Mouse (Mus musculus) hindbrain, postnatal 0 days (tissue): Measurements from ENCODE around the gene Rfx5. TPM values are rescaled to one million over a fixed set of nuclear protein-coding genes. Genes with fewer than 3 reads are reported as not detected.
A peak's percentile ranks its signal among the peaks of the same experiment; 100 is the strongest.
"Not testable (repeated sequence)": the region's sequence is repeated elsewhere in the genome, so short reads cannot be mapped to it uniquely, and the experiment has no call there.

Experiments
- ATAC-seq: fragments of 200-750 bp; cut with Nextera tagmentation; 2 replicates; pipeline ENCODE4 v1.8.0; 2017; ENCODE audit warnings: mild to moderate bottlenecking, moderate TSS enrichment, moderate library complexity
- DNase-seq: peaks from one replicate; pipeline ENCODE4 v3.0.0-alpha.2; 2015; ENCODE audit warnings: low spot score
- H3K27ac ChIP-seq: fragments of 300-500 bp; sonication (generic); 2 replicates; pipeline ENCODE4 v1.5.1; 2014; ENCODE audit warnings: mild to moderate bottlenecking
- H3K27me3 ChIP-seq: fragments of 300-500 bp; sonication (generic); 2 replicates; pipeline ENCODE4 v1.6.1; 2014; ENCODE audit warnings: low read length, mixed read lengths; ENCODE audit not compliant: insufficient read depth
- H3K36me3 ChIP-seq: fragments of 300-500 bp; sonication (generic); 2 replicates; pipeline ENCODE4 v1.6.1; 2014; ENCODE audit warnings: low read length, mixed read lengths; ENCODE audit not compliant: insufficient read depth
- H3K4me1 ChIP-seq: fragments of 300-500 bp; sonication (generic); 2 replicates; pipeline ENCODE4 v1.6.1; 2014; ENCODE audit warnings: antibody characterized with exemption, low read length, mixed read lengths; ENCODE audit not compliant: insufficient read depth
- H3K4me2 ChIP-seq: fragments of 300-500 bp; sonication (generic); 2 replicates; pipeline ENCODE4 v1.6.1; 2014; ENCODE audit warnings: low read depth, mild to moderate bottlenecking, low read length, moderate library complexity, mixed read lengths
- H3K4me3 ChIP-seq: fragments of 300-500 bp; sonication (generic); 2 replicates; pipeline ENCODE4 v1.5.1; 2014; ENCODE audit warnings: low read length
- H3K9ac ChIP-seq: fragments of 300-500 bp; sonication (generic); replicated peaks from 2 replicates; pipeline ENCODE4 v1.6.1; 2014; ENCODE audit warnings: mild to moderate bottlenecking, low read length, moderate library complexity, mixed read lengths
- H3K9me3 ChIP-seq: fragments of 300-500 bp; sonication (generic); 2 replicates; pipeline ENCODE4 v1.6.1; 2016; ENCODE audit warnings: low read length, mixed read lengths
- CTCF ChIP-seq: IDR thresholded peaks from 2 replicates; pipeline ENCODE4 v1.5.1; 2016; ENCODE audit warnings: antibody characterized with exemption, control low read depth, low read depth
- WGBS: fragments of 180-500 bp; shearing (Covaris S2); extraction: QIAGEN DNeasy Blood & Tissue Kit; methylation state at CpG from one replicate; pipeline ENCODE4 v1.1.7; 2014; 5-methylcytosine and 5-hydroxymethylcytosine counted together
- polyA plus RNA-seq: library from polyadenylated mRNA; unstranded; fragments of >200 nt; fragmentation: Nextera tagmentation; extraction: Ambion mirVana; gene quantifications from 2 replicates; pipeline ENCODE4 v1.2.1, GENCODE M21; 2015
- total RNA-seq: library from RNA; depleted of rRNA; stranded (reverse); fragments of >200 nt; gene quantifications from 2 replicates; pipeline ENCODE4 v1.2.3, GENCODE M21; 2014; rRNA removed

The Rfx5 gene
- total RNA-seq (13.9 and 18.3 TPM in 2 replicates), polyA plus RNA-seq (5.4 and 5.8 TPM in 2 replicates)

- Histone ChIP-seq H3K9me3 (no peaks in the 10 kb centered on the region), H3K27me3 (no peaks in the 10 kb centered on the region), H3K4me2 (peak within 1 kb of the TSS; percentile 68), H3K36me3 (peaks cover 23% of the 10 kb centered on the region), H3K4me3 (peak within 1 kb of the TSS; percentile 84), H3K27ac (peak within 1 kb of the TSS; percentile 99), H3K4me1 (peaks cover 15% of the 10 kb centered on the region), H3K9ac (peak within 1 kb of the TSS; percentile 95)
- TF ChIP-seq CTCF: no peak; the same call in 1 of the 2 replicates
- peak; percentile 97 for ATAC-seq
- under 1% methylated on average over 48 of the region's 50 CpGs for WGBS
- DNase-seq: peak; percentile 98
Observed at GRCm38 (mm10) chr3:94953764-94954616, at the start of gene Rfx5. Gene Rfx5, plus strand, starts transcription at chr3:94954075.

- TF ChIP-seq CTCF: 0 out of 2 replicates have a peak, but pooled peaks have one; percentile 2
- not testable (repeated sequence) for H3K36me3 ChIP-seq, H3K9ac ChIP-seq, H3K27me3 ChIP-seq, H3K4me3 ChIP-seq, H3K4me1 ChIP-seq, H3K9me3 ChIP-seq, H3K27ac ChIP-seq, ATAC-seq, H3K4me2 ChIP-seq, DNase-seq
- WGBS: 54% methylated on average over 3 of the region's 3 CpGs
Observed at GRCm38 (mm10) chr3:94904759-94905158, 49.1 kb upstream of the Rfx5 start.

GRCm38 (mm10) chr3:94906482-94906881 lies 47.4 kb upstream of the Rfx5 start:
- Histone ChIP-seq H3K4me3 (no peak overlapping the region), H3K9me3 (no peaks in the 10 kb centered on the region), H3K27ac (no peak overlapping the region), H3K9ac (no peak overlapping the region), H3K36me3 (no peaks in the 10 kb centered on the region), H3K4me1 (no peaks in the 10 kb centered on the region), H3K27me3 (no peaks in the 10 kb centered on the region), H3K4me2 (no peak overlapping the region)
- WGBS: 36% methylated on average over 1 of the region's 1 CpGs
- DNase-seq: no peak
- ATAC-seq: no peak
- TF ChIP-seq CTCF: no peak

- Histone ChIP-seq H3K27ac (no peak overlapping the region), H3K4me2 (no peak overlapping the region), H3K27me3 (no peaks in the 10 kb centered on the region), H3K9ac (no peak overlapping the region), H3K9me3 (no peaks in the 10 kb centered on the region), H3K36me3 (no peaks in the 10 kb centered on the region), H3K4me3 (no peak overlapping the region), H3K4me1 (no peaks in the 10 kb centered on the region)
- ATAC-seq (no peak), DNase-seq (no peak)
- TF ChIP-seq CTCF: no peak
- WGBS: 66% methylated on average over 2 of the region's 2 CpGs
Observed at GRCm38 (mm10) chr3:94911050-94911693, 42.7 kb upstream of the Rfx5 start.

- no peaks in the 10 kb centered on the region for H3K27me3 ChIP-seq
- no peak overlapping the region for H3K4me2 ChIP-seq
- DNase-seq (no peak), ATAC-seq (no peak)
- H3K9ac ChIP-seq: no peak overlapping the region
- H3K4me3 ChIP-seq: no peak overlapping the region
- TF ChIP-seq CTCF: no peak
- H3K27ac ChIP-seq: no peak overlapping the region
- no peaks in the 10 kb centered on the region for H3K4me1 ChIP-seq
- H3K36me3 ChIP-seq: no peaks in the 10 kb centered on the region
- no peaks in the 10 kb centered on the region for H3K9me3 ChIP-seq
- 62% methylated on average over 5 of the region's 5 CpGs for WGBS
Observed at GRCm38 (mm10) chr3:94913801-94914200, 40.1 kb upstream of the Rfx5 start.

GRCm38 (mm10) chr3:94915903-94916741 lies 37.8 kb upstream of the Rfx5 start:
- Histone ChIP-seq H3K4me2 (no peak overlapping the region), H3K27me3 (no peaks in the 10 kb centered on the region), H3K9me3 (no peaks in the 10 kb centered on the region), H3K4me1 (no peaks in the 10 kb centered on the region), H3K4me3 (no peak overlapping the region), H3K27ac (no peak overlapping the region), H3K9ac (no peak overlapping the region), H3K36me3 (no peaks in the 10 kb centered on the region)
- 71% methylated on average over 7 of the region's 7 CpGs for WGBS
- ATAC-seq (no peak), DNase-seq (no peak)
- no peak for TF ChIP-seq CTCF
